Mouse (Mus musculus): ENCODE results near the gene Mesp2. TPM values are rescaled to one million over a fixed set of nuclear protein-coding genes. Genes with fewer than 3 reads are reported as not detected.

The Mesp2 gene
- polyA plus RNA-seq (2015; fragmentation: Nextera tagmentation; extraction: Ambion mirVana) = 0.83 and 0.90 TPM in 2 replicates

DNA sequence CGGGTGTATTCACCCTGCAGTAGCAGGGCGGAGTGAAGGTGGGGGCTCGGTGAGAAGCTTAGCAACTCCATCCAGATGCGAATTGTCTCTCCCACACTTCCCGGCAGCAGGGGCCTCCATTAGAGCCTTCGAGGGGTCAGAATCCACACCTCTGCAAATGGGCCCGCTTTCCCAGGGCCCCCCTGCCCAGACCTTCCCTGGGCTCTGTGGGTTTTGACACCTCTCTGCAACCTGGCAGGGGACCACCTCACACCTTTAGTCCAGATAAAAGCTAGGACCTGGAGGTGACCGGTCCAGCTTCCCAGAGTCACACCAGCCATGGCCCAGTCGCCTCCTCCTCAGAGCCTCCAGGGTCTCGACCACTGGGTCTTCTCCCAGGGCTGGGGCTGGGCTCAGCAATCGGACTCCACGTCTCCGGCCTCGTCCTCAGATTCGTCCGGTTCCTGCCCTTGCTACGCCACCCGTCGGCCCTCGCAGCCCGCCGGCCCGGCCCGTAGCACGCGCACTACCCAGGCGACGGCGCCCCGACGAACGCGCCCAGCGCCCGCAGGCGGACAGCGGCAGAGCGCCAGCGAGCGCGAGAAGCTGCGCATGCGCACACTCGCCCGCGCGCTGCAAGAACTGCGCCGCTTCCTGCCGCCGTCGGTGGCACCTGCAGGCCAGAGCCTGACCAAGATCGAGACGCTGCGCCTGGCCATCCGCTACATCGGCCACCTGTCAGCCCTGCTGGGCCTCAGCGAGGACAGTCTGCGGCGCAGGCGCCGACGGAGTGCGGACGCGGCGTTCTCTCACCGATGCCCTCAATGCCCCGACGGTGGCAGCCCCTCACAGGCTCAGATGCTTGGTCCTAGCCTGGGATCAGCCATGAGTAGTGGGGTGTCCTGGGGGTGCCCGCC lies at the start of gene Mesp2:
Gene Mesp2 (plus strand): TSS at position 117 of the 896 bp plus-strand sequence.
- no peak; the same call in 1 of the 2 replicates for ATAC-seq (ENCODE audit: insufficient number of reproducible peaks, low FRiP score, low TSS enrichment, low read depth)
- Histone ChIP-seq H3K4me3 (peak within 1 kb of the TSS; percentile 40), H3K36me3 (no peaks in the 10 kb centered on the region), H3K9ac (peak within 1 kb of the TSS; percentile 31; the same call in 1 of the 2 replicates), H3K27me3 (peaks cover 30% of the 10 kb centered on the region), H3K4me1 (peaks cover 12% of the 10 kb centered on the region), H3K27ac (no peak within 1 kb of the TSS), H3K9me3 (no peaks in the 10 kb centered on the region), H3K4me2 (peak within 1 kb of the TSS; percentile 77)
- WGBS = 10% methylated on average over 71 of the region's 71 CpGs

DNA sequence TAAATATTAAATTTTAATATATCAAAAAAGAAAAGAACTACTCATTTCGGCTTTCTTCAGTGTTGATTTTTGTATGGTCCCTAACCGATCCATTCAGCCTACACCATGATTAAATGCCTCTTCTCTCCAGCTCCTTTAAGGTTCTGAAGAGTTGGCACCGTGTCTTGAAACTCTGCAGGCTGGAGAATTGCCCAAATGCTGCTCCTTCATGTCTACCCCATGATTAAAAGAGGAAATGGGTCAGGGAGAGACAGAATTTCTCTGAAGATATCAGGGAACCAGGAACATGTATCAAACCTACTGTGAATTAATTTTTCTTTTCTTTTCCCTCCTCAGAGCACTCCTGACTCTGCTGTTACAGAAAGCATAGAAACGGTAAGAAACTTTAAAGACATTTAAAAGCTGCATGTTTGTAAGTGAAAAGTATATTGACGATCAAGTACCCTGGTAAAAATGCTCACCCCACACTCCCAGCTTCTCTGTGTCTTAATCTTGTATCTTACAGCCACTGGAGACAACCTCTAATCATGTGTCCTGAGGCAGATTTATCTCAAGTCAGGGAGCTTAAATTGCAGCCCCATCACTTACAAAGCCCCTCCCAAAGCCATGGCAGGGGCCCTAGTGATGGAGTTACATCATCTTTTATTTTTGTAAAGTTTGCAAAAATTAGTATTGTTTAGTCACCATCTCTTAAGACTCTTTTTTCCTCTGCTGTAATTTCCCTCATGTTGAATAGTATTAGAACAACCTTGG lies 49.2 kb upstream of the Mesp2 start:
- ATAC-seq (ENCODE audit: insufficient number of reproducible peaks, low FRiP score, low TSS enrichment, low read depth) = no peak
- H3K4me1 ChIP-seq = no peaks in the 10 kb centered on the region
- no peak overlapping the region for H3K4me3 ChIP-seq

GRCm38 (mm10) chr7:79762106-79762505 lies 48.4 kb upstream of the Mesp2 start:
- 77% methylated on average over 8 of the region's 8 CpGs for WGBS
- no peak for ATAC-seq (ENCODE audit: insufficient number of reproducible peaks, low FRiP score, low TSS enrichment, low read depth)
- Histone ChIP-seq H3K9ac (no peak overlapping the region), H3K36me3 (no peaks in the 10 kb centered on the region), H3K4me1 (no peaks in the 10 kb centered on the region), H3K27me3 (no peaks in the 10 kb centered on the region), H3K27ac (no peak overlapping the region), H3K4me3 (no peak overlapping the region), H3K9me3 (no peaks in the 10 kb centered on the region), H3K4me2 (no peak overlapping the region)

More for the DNA sequence above, 49.2 kb upstream of the Mesp2 start:
- WGBS = 74% methylated on average over 5 of the region's 5 CpGs
- no peaks in the 10 kb centered on the region for H3K27me3 ChIP-seq
- H3K27ac ChIP-seq = no peak overlapping the region
- no peak overlapping the region for H3K9ac ChIP-seq
- H3K9me3 ChIP-seq = no peaks in the 10 kb centered on the region
- no peak overlapping the region for H3K4me2 ChIP-seq
- H3K36me3 ChIP-seq = no peaks in the 10 kb centered on the region

GRCm38 (mm10) chr7:79765991-79766390 lies 44.5 kb upstream of the Mesp2 start:
- Histone ChIP-seq H3K9ac (no peak overlapping the region), H3K27ac (no peak overlapping the region), H3K36me3 (no peaks in the 10 kb centered on the region), H3K27me3 (no peaks in the 10 kb centered on the region), H3K4me2 (no peak overlapping the region), H3K4me1 (no peaks in the 10 kb centered on the region), H3K9me3 (no peaks in the 10 kb centered on the region), H3K4me3 (no peak overlapping the region)
- ATAC-seq (ENCODE audit: insufficient number of reproducible peaks, low FRiP score, low TSS enrichment, low read depth) = no peak
- 53% methylated on average over 1 of the region's 1 CpGs for WGBS

DNA sequence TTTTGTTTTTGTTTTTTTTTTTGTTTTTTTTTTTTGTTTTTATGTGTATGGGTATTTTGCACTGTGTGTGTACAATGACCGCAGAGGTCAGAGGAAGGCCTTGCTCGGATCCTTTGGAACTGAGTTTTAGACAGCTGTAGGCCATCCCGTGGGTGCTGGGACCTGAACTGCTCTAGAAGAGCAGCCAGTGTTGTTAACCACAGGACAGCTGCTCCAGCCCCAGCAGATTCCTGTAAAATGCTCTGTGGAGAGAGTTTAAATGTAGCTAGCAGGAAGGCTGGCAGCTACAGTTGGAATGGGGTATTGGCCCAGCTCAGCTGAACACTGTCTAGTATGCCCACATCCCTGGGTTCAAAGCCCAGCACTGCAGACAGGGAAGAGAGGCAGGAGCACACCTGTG lies 40.9 kb upstream of the Mesp2 start:
- H3K27me3 ChIP-seq = no peaks in the 10 kb centered on the region
- H3K4me1 ChIP-seq = no peaks in the 10 kb centered on the region
- H3K4me3 ChIP-seq = no peak overlapping the region
- ATAC-seq (ENCODE audit: insufficient number of reproducible peaks, low FRiP score, low TSS enrichment, low read depth) = no peak
- no peak overlapping the region for H3K27ac ChIP-seq
- H3K4me2 ChIP-seq = no peak overlapping the region
- H3K9ac ChIP-seq = no peak overlapping the region
- 80% methylated on average over 3 of the region's 3 CpGs for WGBS
- H3K9me3 ChIP-seq = no peaks in the 10 kb centered on the region
- no peaks in the 10 kb centered on the region for H3K36me3 ChIP-seq

GRCm38 (mm10) chr7:79771561-79772512 lies 38.7 kb upstream of the Mesp2 start:
- Histone ChIP-seq H3K36me3 (no peaks in the 10 kb centered on the region), H3K9me3 (no peaks in the 10 kb centered on the region), H3K27me3 (no peaks in the 10 kb centered on the region), H3K4me1 (no peaks in the 10 kb centered on the region), H3K4me2 (no peak overlapping the region), H3K27ac (no peak overlapping the region), H3K9ac (no peak overlapping the region), H3K4me3 (no peak overlapping the region)
- WGBS = 42% methylated on average over 15 of the region's 15 CpGs
- ATAC-seq (ENCODE audit: insufficient number of reproducible peaks, low FRiP score, low TSS enrichment, low read depth) = 0 out of 2 replicates have a peak, but pooled peaks have one; percentile 30

GRCm38 (mm10) chr7:79780647-79781626 lies 29.6 kb upstream of the Mesp2 start:
- Histone ChIP-seq H3K27ac (no peak overlapping the region), H3K36me3 (no peaks in the 10 kb centered on the region), H3K4me2 (peak overlapping the region; percentile 29), H3K4me1 (peaks cover 3% of the 10 kb centered on the region; the same call in 1 of the 2 replicates), H3K9ac (no peak overlapping the region), H3K27me3 (peaks cover 3% of the 10 kb centered on the region; the same call in 1 of the 2 replicates), H3K4me3 (peak overlapping the region; percentile 8; the same call in 1 of the 2 replicates), H3K9me3 (no peaks in the 10 kb centered on the region)
- WGBS = 29% methylated on average over 16 of the region's 16 CpGs
- ATAC-seq (ENCODE audit: insufficient number of reproducible peaks, low FRiP score, low TSS enrichment, low read depth) = peak; percentile 70

- WGBS = 81% methylated on average over 11 of the region's 11 CpGs
- H3K4me1 ChIP-seq = peaks cover 5% of the 10 kb centered on the region
- ATAC-seq (ENCODE audit: insufficient number of reproducible peaks, low FRiP score, low TSS enrichment, low read depth) = no peak
Observed at GRCm38 (mm10) chr7:79781826-79782515, 28.6 kb upstream of the Mesp2 start.

DNA sequence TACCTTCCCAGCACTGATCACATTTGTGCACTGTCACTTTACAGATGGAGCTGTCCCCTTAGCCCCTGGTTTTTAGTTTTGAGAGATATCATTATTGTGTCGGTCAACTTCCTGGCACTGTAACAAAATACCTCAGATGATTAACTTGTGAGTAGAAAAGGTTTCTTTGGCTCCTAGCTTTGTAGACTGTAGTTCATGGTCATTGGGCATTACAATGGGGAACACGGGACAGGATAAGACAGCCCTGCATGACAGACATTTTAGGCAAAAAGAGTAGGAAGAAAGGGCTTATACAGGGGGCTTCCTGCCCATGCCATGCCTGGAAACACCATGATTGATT lies 28.0 kb upstream of the Mesp2 start:
- Histone ChIP-seq H3K9ac (no peak overlapping the region), H3K9me3 (no peaks in the 10 kb centered on the region), H3K4me2 (no peak overlapping the region), H3K27ac (no peak overlapping the region), H3K36me3 (no peaks in the 10 kb centered on the region), H3K27me3 (peaks cover 3% of the 10 kb centered on the region; the same call in 1 of the 2 replicates), H3K4me3 (no peak overlapping the region), H3K4me1 (peaks cover 5% of the 10 kb centered on the region)
- 79% methylated on average over 2 of the region's 2 CpGs for WGBS
- ATAC-seq (ENCODE audit: insufficient number of reproducible peaks, low FRiP score, low TSS enrichment, low read depth) = no peak

More at GRCm38 (mm10) chr7:79781826-79782515, 28.6 kb upstream of the Mesp2 start:
- Histone ChIP-seq H3K4me3 (no peak overlapping the region), H3K27ac (no peak overlapping the region), H3K4me2 (no peak overlapping the region), H3K36me3 (no peaks in the 10 kb centered on the region), H3K9me3 (no peaks in the 10 kb centered on the region), H3K27me3 (peaks cover 3% of the 10 kb centered on the region; the same call in 1 of the 2 replicates), H3K9ac (no peak overlapping the region)

DNA sequence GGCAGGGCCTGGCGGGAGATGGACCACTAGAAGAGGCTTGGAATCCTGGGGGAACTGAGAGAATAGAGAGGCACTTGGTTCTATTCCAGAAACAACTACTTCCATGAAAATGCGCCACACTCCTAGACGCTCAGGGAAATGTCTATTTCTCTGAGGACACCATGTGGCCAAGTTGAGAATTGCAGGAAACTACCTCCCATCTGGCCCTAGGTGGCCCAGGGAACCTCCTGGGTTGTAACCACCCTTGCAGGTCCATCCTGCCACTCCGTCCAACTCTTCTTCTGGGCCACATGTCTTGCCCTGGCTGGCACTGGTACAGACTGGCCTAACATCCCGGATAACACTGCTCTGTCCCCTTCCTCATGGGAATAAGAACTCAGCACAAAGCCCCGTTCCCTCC lies 24.2 kb upstream of the Mesp2 start:
- H3K4me3 ChIP-seq = no peak overlapping the region
- no peaks in the 10 kb centered on the region for H3K9me3 ChIP-seq
- ATAC-seq (ENCODE audit: insufficient number of reproducible peaks, low FRiP score, low TSS enrichment, low read depth) = no peak
- no peak overlapping the region for H3K27ac ChIP-seq
- H3K4me1 ChIP-seq = peaks cover 4% of the 10 kb centered on the region
- peaks cover 10% of the 10 kb centered on the region for H3K27me3 ChIP-seq
- no peak overlapping the region for H3K4me2 ChIP-seq
- WGBS = 23% methylated on average over 6 of the region's 6 CpGs
- H3K36me3 ChIP-seq = no peaks in the 10 kb centered on the region
- H3K9ac ChIP-seq = no peak overlapping the region

Measured in limb, embryonic 15.5 days (tissue).